Mouse (Mus musculus) embryonic facial prominence, embryonic 12.5 days (tissue): ENCODE results near the gene Popdc2. TPM values are rescaled to one million over a fixed set of nuclear protein-coding genes. Genes with fewer than 3 reads are reported as not detected.

Source experiments
- ATAC-seq: fragments of 200-750 bp; cut with Nextera tagmentation; 2 replicates; pipeline ENCODE4 v1.8.0; 2017; ENCODE audit not compliant: insufficient number of reproducible peaks, insufficient read depth, low FRiP score, low TSS enrichment
- H3K27ac ChIP-seq: fragments of 300-500 bp; sonication (generic); 2 replicates; pipeline ENCODE4 v1.5.1; 2016; ENCODE audit warnings: mild to moderate bottlenecking
- H3K27me3 ChIP-seq: fragments of 300-500 bp; sonication (generic); 2 replicates; pipeline ENCODE4 v1.6.1; 2016; ENCODE audit warnings: mild to moderate bottlenecking, moderate library complexity
- H3K36me3 ChIP-seq: fragments of 300-500 bp; sonication (generic); 2 replicates; pipeline ENCODE4 v1.6.1; 2016; ENCODE audit warnings: mild to moderate bottlenecking
- H3K4me1 ChIP-seq: fragments of 300-500 bp; sonication (generic); 2 replicates; pipeline ENCODE4 v1.6.1; 2016
- H3K4me2 ChIP-seq: fragments of 300-500 bp; sonication (generic); replicated peaks from 2 replicates; pipeline ENCODE4 v1.6.1; 2016; ENCODE audit warnings: mild to moderate bottlenecking, moderate library complexity
- H3K4me3 ChIP-seq: fragments of 300-500 bp; sonication (generic); 2 replicates; pipeline ENCODE4 v1.5.1; 2016; ENCODE audit warnings: mild to moderate bottlenecking
- H3K9ac ChIP-seq: fragments of 300-500 bp; sonication (generic); 2 replicates; pipeline ENCODE4 v1.6.1; 2016; ENCODE audit warnings: mild to moderate bottlenecking, moderate library complexity
- H3K9me3 ChIP-seq: fragments of 300-500 bp; sonication (generic); 2 replicates; pipeline ENCODE4 v1.6.1; 2016; ENCODE audit warnings: mild to moderate bottlenecking, moderate library complexity
- WGBS: fragments of 180-500 bp; shearing (Covaris S2); methylation state at CpG from one replicate; pipeline ENCODE4 v1.1.7; 2016; 5-methylcytosine and 5-hydroxymethylcytosine counted together
- polyA plus RNA-seq: library from polyadenylated mRNA; unstranded; fragments of >200 nt; fragmentation: Nextera tagmentation; extraction: Ambion mirVana; gene quantifications from 2 replicates; pipeline ENCODE4 v1.2.1, GENCODE M21; 2016

Gene Popdc2
- polyA plus RNA-seq, 1 experiment from 2014 or later: 1.4 TPM

DNA sequence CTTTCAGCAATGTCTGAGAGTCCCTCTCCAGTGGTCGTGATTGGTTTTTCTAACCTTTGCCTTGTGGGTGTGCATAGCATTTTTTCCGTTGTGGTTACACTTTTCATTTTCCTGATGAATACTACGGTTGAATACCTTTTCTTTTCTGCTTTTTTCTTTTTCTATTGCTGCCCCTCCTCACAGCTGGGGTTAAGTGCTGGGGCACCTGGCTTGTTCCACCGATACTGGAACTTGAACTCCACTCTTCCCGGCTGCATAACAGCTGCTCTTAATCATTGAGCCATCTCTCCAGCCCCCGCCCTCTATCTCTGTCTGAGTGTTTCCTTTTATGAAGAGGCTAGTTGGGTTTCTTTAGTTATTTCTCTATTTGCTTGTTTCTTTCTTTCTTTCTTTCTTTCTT is 17.1 kb downstream of the Popdc2 start:
- Histone ChIP-seq H3K36me3 (no peaks in the 10 kb centered on the region), H3K9me3 (no peaks in the 10 kb centered on the region), H3K27ac (no peak overlapping the region), H3K4me3 (no peak overlapping the region), H3K9ac (no peak overlapping the region), H3K4me2 (no peak overlapping the region), H3K4me1 (peaks cover 8% of the 10 kb centered on the region; the same call in 1 of the 2 replicates), H3K27me3 (no peaks in the 10 kb centered on the region)
- WGBS: 27% methylated on average over 6 of the region's 6 CpGs
- no peak for ATAC-seq

DNA sequence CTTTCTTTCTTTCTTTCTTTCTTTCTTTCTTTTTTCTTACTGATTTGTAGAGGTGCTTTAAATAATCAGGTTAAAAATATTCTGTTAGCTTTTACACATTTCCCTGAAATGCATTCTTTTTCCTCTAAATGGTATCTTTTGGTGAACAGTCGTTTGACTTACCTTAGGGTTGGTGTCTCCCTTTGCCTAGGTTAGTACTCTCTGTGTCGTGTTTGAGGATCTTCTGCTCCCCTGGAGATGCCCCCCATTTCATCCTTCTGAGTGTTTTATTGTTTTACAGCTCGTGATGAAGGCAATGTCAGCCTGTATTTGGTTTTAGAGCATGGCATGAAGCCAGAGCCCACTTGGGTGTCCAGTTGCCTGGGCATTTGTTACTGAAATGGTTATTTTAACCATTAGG is 17.5 kb downstream of the Popdc2 start:
- H3K27me3 ChIP-seq: no peaks in the 10 kb centered on the region

GRCm38 (mm10) chr16:38379926-38380325 is 17.9 kb downstream of the Popdc2 start:
- Histone ChIP-seq H3K9me3 (no peaks in the 10 kb centered on the region), H3K27me3 (no peaks in the 10 kb centered on the region), H3K36me3 (no peaks in the 10 kb centered on the region), H3K4me1 (peaks cover 8% of the 10 kb centered on the region; the same call in 1 of the 2 replicates), H3K4me2 (no peak overlapping the region), H3K4me3 (no peak overlapping the region), H3K27ac (no peak overlapping the region), H3K9ac (no peak overlapping the region)
- 96% methylated on average over 3 of the region's 3 CpGs for WGBS
- no peak for ATAC-seq

More for the DNA sequence above, 17.5 kb downstream of the Popdc2 start:
- Histone ChIP-seq H3K9ac (no peak overlapping the region), H3K4me1 (peaks cover 8% of the 10 kb centered on the region; the same call in 1 of the 2 replicates), H3K9me3 (no peaks in the 10 kb centered on the region), H3K4me2 (no peak overlapping the region), H3K36me3 (no peaks in the 10 kb centered on the region), H3K27ac (no peak overlapping the region), H3K4me3 (no peak overlapping the region)
- no peak for ATAC-seq
- WGBS: 69% methylated on average over 3 of the region's 3 CpGs

GRCm38 (mm10) chr16:38383683-38384082 is 21.7 kb downstream of the Popdc2 start:
- H3K9ac ChIP-seq: no peak overlapping the region
- 85% methylated on average over 2 of the region's 2 CpGs for WGBS
- no peak for ATAC-seq
- H3K27ac ChIP-seq: no peak overlapping the region
- H3K4me3 ChIP-seq: no peak overlapping the region
- no peaks in the 10 kb centered on the region for H3K4me1 ChIP-seq
- H3K4me2 ChIP-seq: no peak overlapping the region
- H3K9me3 ChIP-seq: no peaks in the 10 kb centered on the region
- H3K27me3 ChIP-seq: no peaks in the 10 kb centered on the region
- H3K36me3 ChIP-seq: no peaks in the 10 kb centered on the region

- Histone ChIP-seq H3K4me3 (no peak overlapping the region), H3K9me3 (no peaks in the 10 kb centered on the region), H3K27me3 (no peaks in the 10 kb centered on the region), H3K27ac (no peak overlapping the region), H3K9ac (no peak overlapping the region), H3K36me3 (no peaks in the 10 kb centered on the region), H3K4me2 (no peak overlapping the region), H3K4me1 (no peaks in the 10 kb centered on the region)
- ATAC-seq: no peak
- 86% methylated on average over 6 of the region's 6 CpGs for WGBS
Measured at GRCm38 (mm10) chr16:38385184-38385634, 23.2 kb downstream of the Popdc2 start.

GRCm38 (mm10) chr16:38385700-38386099 is 23.7 kb downstream of the Popdc2 start:
- no peak overlapping the region for H3K4me3 ChIP-seq
- H3K27ac ChIP-seq: no peak overlapping the region
- H3K36me3 ChIP-seq: no peaks in the 10 kb centered on the region
- no peak for ATAC-seq
- H3K4me1 ChIP-seq: no peaks in the 10 kb centered on the region
- no peaks in the 10 kb centered on the region for H3K9me3 ChIP-seq
- H3K4me2 ChIP-seq: no peak overlapping the region
- H3K27me3 ChIP-seq: no peaks in the 10 kb centered on the region
- WGBS: 95% methylated on average over 4 of the region's 4 CpGs
- H3K9ac ChIP-seq: no peak overlapping the region

DNA sequence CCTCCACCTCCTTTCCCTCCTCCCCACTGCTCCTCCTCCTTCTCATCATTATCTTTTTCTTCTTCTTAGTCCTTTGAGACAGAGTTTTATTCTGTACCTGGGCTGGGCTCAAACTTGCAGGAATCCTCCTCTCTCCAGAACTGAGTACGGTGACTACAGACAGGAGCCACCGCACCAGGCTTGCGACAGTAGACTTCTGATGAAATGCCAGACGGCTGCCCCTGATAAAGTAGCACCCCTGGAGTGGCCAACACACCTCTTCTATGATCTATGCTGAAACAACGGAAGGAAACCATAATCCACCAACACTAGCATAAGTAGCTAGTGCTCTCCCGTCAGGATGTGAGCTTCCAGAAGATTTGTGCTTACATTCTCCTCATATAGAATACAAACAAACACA is 25.4 kb downstream of the Popdc2 start:
- Histone ChIP-seq H3K27ac (no peak overlapping the region), H3K36me3 (no peaks in the 10 kb centered on the region), H3K4me1 (no peaks in the 10 kb centered on the region), H3K4me3 (no peak overlapping the region), H3K9ac (no peak overlapping the region), H3K9me3 (no peaks in the 10 kb centered on the region), H3K27me3 (no peaks in the 10 kb centered on the region), H3K4me2 (no peak overlapping the region)
- WGBS: 93% methylated on average over 6 of the region's 6 CpGs
- ATAC-seq: no peak

DNA sequence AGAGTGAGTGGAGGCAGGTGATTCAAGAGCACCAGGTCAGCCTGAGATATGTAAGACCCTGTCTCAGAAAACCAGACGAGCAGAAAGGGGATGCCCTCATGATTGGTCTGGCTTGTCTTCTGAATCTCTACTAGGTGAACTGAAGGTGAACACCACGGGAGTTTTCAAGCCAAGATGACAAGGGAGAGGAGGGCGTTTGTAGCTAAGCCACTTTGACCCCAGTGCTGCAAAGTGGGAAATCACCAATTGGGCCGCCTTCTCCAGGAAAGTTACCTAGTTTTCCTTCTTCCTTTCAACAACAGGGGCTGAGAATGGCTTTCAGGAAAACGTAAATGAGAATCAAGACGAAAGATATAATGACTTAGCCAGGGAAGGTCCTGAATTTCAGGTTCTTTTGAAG is 26.7 kb downstream of the Popdc2 start:
- no peaks in the 10 kb centered on the region for H3K27me3 ChIP-seq
- no peaks in the 10 kb centered on the region for H3K36me3 ChIP-seq
- no peak for ATAC-seq

DNA sequence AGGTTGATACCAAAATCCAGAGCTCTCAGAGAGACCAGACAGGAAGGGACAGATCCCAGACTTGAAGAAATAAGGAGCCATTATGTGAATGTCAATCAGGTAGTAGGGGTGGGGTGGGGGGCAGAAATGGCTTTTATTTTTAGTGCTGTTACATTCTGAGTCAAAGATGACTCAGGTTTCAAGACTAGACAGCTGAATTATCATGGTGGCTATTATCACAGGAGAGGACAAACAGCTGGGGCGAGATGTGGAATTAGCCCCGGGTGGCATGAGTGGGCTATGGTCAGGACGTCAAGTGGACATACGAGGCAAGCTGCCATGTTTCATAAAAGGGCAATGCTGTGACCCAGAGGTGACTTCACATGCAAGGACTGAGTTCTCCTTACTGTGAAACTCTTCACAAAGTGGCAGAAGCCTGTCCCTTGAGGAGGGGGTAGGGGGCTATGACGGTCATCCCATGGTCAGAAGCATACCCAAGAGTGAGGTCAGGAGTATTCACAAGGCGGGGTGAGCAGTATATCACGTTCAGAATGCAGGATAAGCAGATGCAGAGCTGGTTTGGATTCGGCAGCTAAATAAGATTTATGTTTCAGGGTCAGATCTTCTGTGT is 27.4 kb downstream of the Popdc2 start:
- Histone ChIP-seq H3K36me3 (no peaks in the 10 kb centered on the region), H3K27ac (no peak overlapping the region)

More for the DNA sequence above, 26.7 kb downstream of the Popdc2 start:
- Histone ChIP-seq H3K4me1 (no peaks in the 10 kb centered on the region), H3K9ac (no peak overlapping the region), H3K4me3 (no peak overlapping the region), H3K4me2 (no peak overlapping the region), H3K27ac (no peak overlapping the region), H3K9me3 (no peaks in the 10 kb centered on the region)
- 70% methylated on average over 6 of the region's 6 CpGs for WGBS

GRCm38 (mm10) chr16:38390322-38390721 is 28.3 kb downstream of the Popdc2 start:
- H3K36me3 ChIP-seq: no peaks in the 10 kb centered on the region
- no peak for ATAC-seq
- no peak overlapping the region for H3K9ac ChIP-seq
- H3K4me3 ChIP-seq: no peak overlapping the region
- no peaks in the 10 kb centered on the region for H3K9me3 ChIP-seq
- H3K4me1 ChIP-seq: no peaks in the 10 kb centered on the region
- no peak overlapping the region for H3K27ac ChIP-seq
- no peaks in the 10 kb centered on the region for H3K27me3 ChIP-seq
- 87% methylated on average over 7 of the region's 7 CpGs for WGBS
- H3K4me2 ChIP-seq: no peak overlapping the region

More for the DNA sequence above, 27.4 kb downstream of the Popdc2 start:
- no peaks in the 10 kb centered on the region for H3K4me1 ChIP-seq
- H3K27me3 ChIP-seq: no peaks in the 10 kb centered on the region
- no peaks in the 10 kb centered on the region for H3K9me3 ChIP-seq
- no peak overlapping the region for H3K4me3 ChIP-seq
- no peak overlapping the region for H3K4me2 ChIP-seq
- no peak overlapping the region for H3K9ac ChIP-seq
- WGBS: 75% methylated on average over 8 of the region's 8 CpGs
- no peak for ATAC-seq

- Histone ChIP-seq H3K27me3 (no peaks in the 10 kb centered on the region), H3K4me3 (no peak overlapping the region), H3K27ac (no peak overlapping the region), H3K9ac (no peak overlapping the region), H3K4me2 (no peak overlapping the region), H3K36me3 (no peaks in the 10 kb centered on the region), H3K9me3 (no peaks in the 10 kb centered on the region), H3K4me1 (peaks cover 4% of the 10 kb centered on the region; the same call in 1 of the 2 replicates)
- WGBS: 77% methylated on average over 23 of the region's 23 CpGs
- ATAC-seq: no peak
Measured at GRCm38 (mm10) chr16:38392126-38392894, 30.3 kb downstream of the Popdc2 start.

DNA sequence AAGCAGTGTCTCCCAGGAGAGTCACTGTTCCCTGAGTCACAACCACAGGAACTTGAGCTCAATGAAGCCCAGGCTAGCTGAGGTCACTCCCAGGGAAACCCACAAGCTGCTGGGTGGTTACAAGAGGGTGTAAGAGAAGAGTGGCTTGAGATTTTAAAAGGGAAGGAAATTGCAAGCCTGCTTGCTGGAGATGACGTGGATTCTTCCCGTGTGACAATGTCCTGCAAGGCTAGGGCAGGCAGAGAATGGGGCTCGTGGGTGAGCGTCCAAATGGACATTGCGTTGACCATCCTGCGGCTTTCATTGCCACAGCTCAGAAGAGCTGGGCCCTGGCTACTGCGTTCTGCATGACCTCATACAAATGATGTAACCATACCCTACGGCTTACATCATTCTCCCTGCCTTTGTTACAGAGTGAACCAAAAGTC is 32.2 kb downstream of the Popdc2 start:
- H3K4me2 ChIP-seq: no peak overlapping the region
- ATAC-seq: no peak
- H3K27ac ChIP-seq: no peak overlapping the region
- no peaks in the 10 kb centered on the region for H3K27me3 ChIP-seq
- H3K9ac ChIP-seq: no peak overlapping the region
- no peaks in the 10 kb centered on the region for H3K9me3 ChIP-seq
- WGBS: 85% methylated on average over 8 of the region's 8 CpGs
- no peaks in the 10 kb centered on the region for H3K36me3 ChIP-seq
- peaks cover 6% of the 10 kb centered on the region; the same call in 1 of the 2 replicates for H3K4me1 ChIP-seq
- H3K4me3 ChIP-seq: no peak overlapping the region
